Mouse (Mus musculus) right cerebral cortex, postnatal 14 days (tissue): Measurements from ENCODE around the gene Galnt10.

Experiments used
- DNase-seq: peaks from one replicate; pipeline ENCODE4 v3.0.0; 2022

Galnt10 gene

DNA sequence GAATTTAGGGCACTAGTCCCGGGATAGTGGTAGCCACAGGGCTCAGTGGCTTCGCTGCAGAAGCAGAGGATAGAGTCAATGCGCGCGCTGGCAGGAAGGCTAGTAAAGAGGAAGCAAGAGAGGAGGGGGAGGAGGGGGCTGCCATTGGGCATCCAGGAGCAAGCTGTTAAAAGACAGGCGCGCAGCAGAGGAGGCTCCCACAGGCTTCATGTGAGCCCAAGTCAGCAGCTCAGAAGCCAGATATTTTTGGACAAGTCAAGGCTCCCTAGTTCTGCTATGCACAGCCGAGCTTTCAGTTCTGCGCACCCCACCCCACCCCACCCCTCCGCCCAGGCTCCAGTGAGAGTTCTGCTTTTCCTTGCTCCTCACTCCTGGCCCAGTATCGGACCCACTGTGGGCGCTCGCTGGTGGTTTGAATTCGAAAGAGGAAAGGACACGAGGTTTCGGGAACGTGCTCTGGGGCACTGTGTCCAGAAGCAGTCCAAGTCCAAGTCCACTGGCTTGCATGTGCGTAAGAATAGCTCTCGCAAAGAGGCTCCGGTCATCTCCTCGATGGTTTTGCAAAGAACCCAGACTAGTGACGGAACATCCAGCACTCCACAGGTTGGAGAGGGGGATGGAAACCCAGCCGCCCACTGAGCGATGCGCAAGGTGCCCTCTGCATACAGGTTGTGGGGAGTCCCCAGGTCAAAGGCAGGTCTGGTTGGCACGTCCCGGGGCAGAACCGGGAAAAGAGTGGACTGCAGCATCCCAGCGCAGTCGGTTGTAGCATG, 811 bp upstream of the Galnt10 start:
- no peak for DNase-seq

GRCm38 (mm10) chr11:57645847-57646246, 605 bp downstream of the Galnt10 start:
- no peak for DNase-seq

- DNase-seq: no peak
These were observed 1.2 kb downstream of the Galnt10 start for GRCm38 (mm10) chr11:57646416-57646815.

DNA sequence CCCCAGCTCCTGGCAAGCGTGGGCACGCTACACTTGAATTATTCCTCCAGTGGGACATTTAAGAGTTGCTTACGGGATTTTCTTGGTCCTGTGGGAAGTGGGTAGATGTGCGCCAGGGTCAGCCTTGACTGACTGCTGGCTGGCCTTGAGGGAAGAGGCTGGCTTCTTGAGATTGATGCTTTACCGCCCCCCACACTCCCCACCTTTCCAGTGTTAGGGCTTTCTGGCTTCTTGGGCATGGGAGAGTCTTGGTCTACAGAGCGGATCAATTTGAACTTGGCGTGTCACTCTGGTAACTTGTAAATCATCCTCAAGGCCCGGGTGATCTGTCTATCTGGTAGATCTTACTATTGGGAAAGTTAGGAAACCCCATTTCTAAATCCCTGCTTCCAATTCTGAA, 1.7 kb downstream of the Galnt10 start:
- no peak for DNase-seq

GRCm38 (mm10) chr11:57647446-57647845, 2.2 kb downstream of the Galnt10 start:
- no peak for DNase-seq

GRCm38 (mm10) chr11:57648196-57648800, 3.1 kb downstream of the Galnt10 start:
- DNase-seq: no peak

DNA sequence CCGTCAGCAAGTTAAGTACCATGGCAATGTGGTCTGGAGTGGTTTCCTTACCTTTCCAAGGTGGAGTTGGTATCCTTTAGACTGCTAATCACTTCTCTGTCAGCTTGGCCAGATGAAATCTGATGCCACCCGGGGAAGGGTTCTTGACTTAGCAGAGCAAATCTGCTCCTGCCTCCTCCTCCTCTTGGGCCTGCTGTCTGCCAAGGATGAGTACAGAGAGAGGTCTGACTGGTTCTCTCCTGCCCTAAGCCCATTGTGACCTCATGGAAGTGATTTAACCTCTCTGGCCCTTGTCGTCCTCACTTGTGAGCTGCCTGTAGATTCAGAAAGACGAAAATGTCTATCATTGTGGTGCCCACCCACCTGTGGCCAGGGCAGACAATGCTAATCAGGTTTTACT, 4.0 kb downstream of the Galnt10 start:
- no peak for DNase-seq

- DNase-seq: no peak
These were observed 4.4 kb downstream of the Galnt10 start for GRCm38 (mm10) chr11:57649671-57650070.

- no peak for DNase-seq
These were observed 5.6 kb downstream of the Galnt10 start for GRCm38 (mm10) chr11:57650867-57651266.

- peak; percentile 38 for DNase-seq
These were observed 6.1 kb downstream of the Galnt10 start for GRCm38 (mm10) chr11:57651281-57651810.

GRCm38 (mm10) chr11:57652206-57652922, 7.1 kb downstream of the Galnt10 start:
- DNase-seq: no peak

DNA sequence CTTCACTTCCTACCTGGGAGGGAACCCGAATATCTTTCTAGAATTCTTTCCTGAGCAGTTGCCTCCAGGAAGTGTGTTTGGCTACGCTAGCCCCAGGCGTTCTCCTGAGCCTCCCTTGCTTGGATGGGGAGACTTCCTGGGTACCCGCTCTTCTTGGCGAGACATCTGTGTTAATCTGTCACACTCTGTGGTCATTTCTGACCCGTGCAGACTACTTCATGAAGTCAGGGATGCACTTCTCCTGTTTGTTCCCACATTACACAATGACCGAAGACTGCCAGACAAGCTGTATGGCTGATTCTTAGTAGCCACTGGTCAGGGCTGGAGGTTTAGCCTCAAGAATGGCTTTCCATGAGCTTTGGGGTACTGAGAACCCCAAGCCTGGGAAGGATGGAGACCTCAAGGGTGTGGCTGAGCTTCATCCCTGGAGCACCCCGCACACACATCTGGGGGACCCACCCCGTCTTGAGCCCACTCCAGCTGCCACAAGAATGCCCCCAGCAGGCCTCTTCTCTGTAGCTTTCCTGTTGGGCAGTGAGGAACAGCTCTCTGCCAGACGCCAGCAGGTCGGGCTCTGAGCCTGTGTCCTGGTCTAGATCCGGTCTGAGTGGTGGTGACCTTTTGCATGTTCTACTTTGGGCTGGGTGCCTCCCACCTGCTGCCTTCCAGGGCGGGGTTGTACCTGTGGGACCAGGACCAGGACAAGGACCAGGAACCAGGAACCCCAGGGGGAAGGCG, 7.8 kb downstream of the Galnt10 start:
- no peak for DNase-seq

- no peak for DNase-seq
These were observed 8.6 kb downstream of the Galnt10 start for GRCm38 (mm10) chr11:57653796-57654195.

- DNase-seq: no peak
These were observed 9.1 kb downstream of the Galnt10 start for GRCm38 (mm10) chr11:57654386-57654785.

DNA sequence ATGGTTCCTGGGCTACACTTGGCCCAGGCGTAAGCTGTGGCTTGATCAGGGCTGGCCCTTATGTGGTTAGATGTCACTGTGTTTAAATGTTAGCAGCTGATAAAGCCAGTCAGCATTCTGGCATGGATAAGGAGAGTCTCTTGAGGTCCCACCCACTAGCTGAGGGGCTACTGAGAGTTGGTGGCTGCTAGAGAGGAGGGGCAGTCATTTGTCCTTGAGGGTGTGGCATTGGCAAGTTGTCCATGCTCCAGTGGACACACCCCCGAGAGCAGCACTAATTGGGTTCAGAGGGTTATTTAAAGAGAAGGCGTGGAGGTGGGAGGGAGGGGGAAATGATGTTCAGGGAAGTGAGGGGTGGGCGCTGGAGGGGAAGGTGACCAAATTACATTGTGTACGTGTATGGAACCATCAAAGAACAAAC, 9.7 kb downstream of the Galnt10 start:
- no peak for DNase-seq

DNA sequence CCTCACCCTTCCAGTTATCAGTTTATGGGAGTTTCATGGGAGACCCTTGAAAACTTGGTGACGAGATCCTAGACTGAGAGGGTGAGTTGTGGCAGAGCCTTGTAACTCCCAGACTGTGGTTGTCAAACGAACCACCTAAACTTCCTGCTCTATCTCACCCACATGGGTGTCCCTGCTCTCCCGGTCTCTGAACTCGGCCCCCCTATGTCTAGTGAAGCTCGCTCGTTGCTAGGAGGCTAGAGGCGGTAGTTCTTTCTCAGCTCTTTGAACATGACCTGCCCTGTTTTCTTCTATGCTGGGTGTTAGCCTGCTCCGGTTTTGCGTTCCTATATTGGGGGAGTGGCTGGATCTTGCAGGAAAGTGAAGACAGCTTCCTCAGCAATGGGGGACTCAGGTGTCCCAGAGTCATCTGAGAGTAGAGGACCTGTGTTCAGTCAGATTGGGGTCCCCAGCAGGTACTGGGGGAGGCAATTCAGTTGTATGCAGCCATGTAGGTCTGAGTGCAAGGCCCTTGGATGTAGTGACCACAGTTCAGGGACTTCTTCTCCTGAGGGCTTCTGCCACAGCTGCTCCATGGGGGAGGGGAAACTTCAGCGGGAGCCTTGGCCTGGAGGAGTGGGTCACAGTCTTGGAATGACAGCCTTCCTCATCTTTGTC, 10.6 kb downstream of the Galnt10 start:
- no peak for DNase-seq

DNA sequence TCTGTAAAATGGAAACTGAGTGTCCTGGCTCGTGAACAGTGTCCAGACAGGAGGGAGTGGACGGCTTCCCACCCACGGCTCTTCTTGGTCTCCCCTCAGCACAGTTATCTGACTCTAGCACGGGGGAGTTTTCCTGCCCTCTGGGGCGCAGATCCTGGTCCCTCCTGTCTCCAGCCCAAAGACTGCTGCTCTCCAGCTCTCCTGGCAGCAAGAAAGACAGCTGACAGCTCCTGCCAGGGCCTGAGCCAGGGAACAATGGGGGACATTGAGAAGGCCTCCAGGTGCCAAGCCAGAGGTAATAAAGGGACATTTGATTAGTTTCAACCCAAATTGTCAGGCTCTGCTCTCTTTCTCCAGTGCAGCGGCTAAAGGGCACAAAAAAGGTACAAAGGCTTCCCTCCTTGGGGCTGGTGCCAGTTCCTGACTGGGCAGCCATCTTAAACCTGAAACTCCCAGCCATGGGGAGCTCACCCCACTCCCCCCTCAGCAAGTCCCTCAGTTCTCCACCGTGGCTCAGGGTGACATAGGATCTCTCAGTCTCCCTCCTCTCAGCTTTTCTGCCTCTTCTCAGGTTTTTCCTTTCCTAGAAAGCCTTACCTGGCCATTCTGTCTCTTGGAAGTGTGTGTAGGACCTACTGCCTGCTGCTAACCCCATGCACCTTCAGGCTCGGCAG, 11.5 kb downstream of the Galnt10 start:
- no peak for DNase-seq

- no peak for DNase-seq
These were observed 12.3 kb downstream of the Galnt10 start for GRCm38 (mm10) chr11:57657370-57658072.

GRCm38 (mm10) chr11:57658214-57658613, 13.0 kb downstream of the Galnt10 start:
- DNase-seq: no peak

- DNase-seq: no peak
These were observed 13.5 kb downstream of the Galnt10 start for GRCm38 (mm10) chr11:57658751-57659150.

- DNase-seq: no peak
These were observed 14.9 kb downstream of the Galnt10 start for GRCm38 (mm10) chr11:57660156-57660555.
